Mouse (Mus musculus) MEL (cell line): ENCODE measurements at regions not wholly inside any gene's neighbourhood (a gene's known extent, or its start where the extent isn't known, plus 50 kb on each side); places are given as distances from the start of the nearest gene placed in this dataset.

Experiments
- CTCF ChIP-seq, 3 experiments: IDR thresholded peaks in 2 of 3; conservative IDR thresholded peaks in 1 of 3; 2 replicates each; pipeline ENCODE4 v1.5.1; 2011 to 2012; ENCODE audit warnings: low read length in 3 of 3, low read depth in 2 of 3, mild to moderate bottlenecking in 2 of 3, improper control_type of control experiment in 1 of 3, inconsistent platforms in 1 of 3, mixed read lengths in 1 of 3, moderate library complexity in 1 of 3; ENCODE audit not compliant: control insufficient read depth in 1 of 3, insufficient read depth in 1 of 3, poor library complexity in 1 of 3, severe bottlenecking in 1 of 3
- GATA1 ChIP-seq: IDR thresholded peaks from 2 replicates; pipeline ENCODE4 v1.6.1; 2011; ENCODE audit warnings: low read depth, low read length, improper control_type of control experiment

GRCm38 (mm10) chr15:30122061-30122460 lies 50.3 kb upstream of the Ctnnd2 start:
- TF ChIP-seq CTCF (IDR thresholded peaks at IDR 0.05 in 2 of 3, conservative IDR thresholded peaks at IDR 0.05 in 1 of 3; ENCODE audit: control insufficient read depth in 1 of 3, insufficient read depth in 1 of 3, low read depth in 2 of 3, low read length in 3 of 3, poor library complexity in 1 of 3, severe bottlenecking in 1 of 3) (no peak), GATA1 (no peak)
